ENCODE assay signal across 8 mouse cellular contexts in the genomic region with DNA sequence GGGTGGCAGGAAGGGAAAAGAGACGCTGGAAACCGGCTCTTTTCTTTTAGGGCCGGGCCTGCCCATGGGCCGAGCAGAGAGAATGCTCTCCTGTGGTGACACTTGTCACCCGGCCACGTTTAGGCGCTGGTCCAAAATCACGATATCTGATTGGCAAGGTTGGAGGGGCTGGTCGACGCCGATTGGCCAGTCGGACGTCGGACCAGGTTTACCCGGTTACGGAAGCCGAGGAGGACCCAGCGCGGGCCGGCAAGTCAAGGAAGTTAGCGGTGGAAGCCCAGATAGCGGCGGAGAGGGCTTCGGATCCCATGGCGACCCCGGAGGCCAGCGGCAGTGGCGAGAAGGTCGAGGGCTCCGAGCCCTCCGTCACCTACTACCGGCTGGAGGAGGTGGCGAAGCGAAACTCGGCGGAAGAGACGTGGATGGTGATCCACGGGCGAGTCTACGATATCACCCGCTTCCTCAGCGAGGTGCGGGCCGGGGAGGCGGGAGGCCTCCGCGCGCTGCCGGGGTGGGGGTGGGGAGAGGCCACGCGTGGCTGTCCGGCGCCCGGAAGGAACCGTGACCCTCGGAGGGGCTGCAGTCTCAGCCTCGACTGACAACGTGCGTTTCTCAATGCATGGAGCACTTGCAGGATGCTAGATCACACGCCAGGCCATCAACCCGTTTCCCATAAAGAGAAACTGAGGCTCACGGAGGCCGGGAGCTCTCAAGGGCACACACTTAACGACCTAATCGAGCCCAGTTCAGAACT. TPM values are rescaled to one million over a fixed set of nuclear protein-coding genes. Genes with fewer than 3 reads are reported as not detected.
DNase-seq lines count a peak whose midpoint lies in the region; ATAC-seq lines count a peak whose summit lies in the region.

A gene (plus strand): TSS at position 237 of the 754 bp plus-strand sequence.

- peaks cover 16% of the 10 kb centered on the region for H3K4me1 ChIP-seq in hindbrain, embryonic 15.5 days (replicated peaks)

- H3K36me3 ChIP-seq in hindbrain, embryonic 15.5 days, result peaks cover 20% of the 10 kb centered on the region

- under 1% methylated on average over 65 of the region's 65 CpGs for WGBS in hindbrain, embryonic 15.5 days

- peak within 1 kb of the TSS; percentile 62 for H3K4me2 ChIP-seq in hindbrain, embryonic 15.5 days

- H3K9ac ChIP-seq in hindbrain, embryonic 15.5 days, result peak within 1 kb of the TSS; percentile 82

- peak within 1 kb of the TSS; percentile 81 for H3K27ac ChIP-seq in hindbrain, embryonic 15.5 days (replicated peaks)

- ATAC-seq in hindbrain, embryonic 15.5 days (ENCODE audit: low FRiP score, low read depth), result peak; percentile 96

- no peaks in the 10 kb centered on the region for H3K9me3 ChIP-seq in hindbrain, embryonic 15.5 days

- peak within 1 kb of the TSS; percentile 89 for H3K4me3 ChIP-seq in hindbrain, embryonic 15.5 days

- H3K27me3 ChIP-seq in hindbrain, embryonic 15.5 days, result no peaks in the 10 kb centered on the region

- DNase-seq in R1 (ENCODE audit: low read depth, low spot score), result peak; percentile 96
- DNase-seq in cerebellum, postnatal 25 days, result peak; percentile 98
- DNase-seq in frontal cortex, postnatal 36 days (ENCODE audit: low spot score in 2 of 2), result peak; percentile 94 to 95
- DNase-seq in left cerebral cortex, adult 11 months (ENCODE audit: low spot score), result peak; percentile 87
- peak; percentile 95 to 96 for DNase-seq in lung, postnatal 4 days
- peak; percentile 80 for DNase-seq in retina, postnatal 7 days (ENCODE audit: low read depth, low spot score)
- peak; percentile 91 for DNase-seq in urinary bladder, adult 2 months (ENCODE audit: low spot score)

RNA-seq across cellular contexts. Expression of the gene that starts here (rescaled TPM):
- 99.6 and 103 TPM in 2 replicates for polyA plus RNA-seq in hindbrain, embryonic 15.5 days (2015; fragmentation: Nextera tagmentation; extraction: Ambion mirVana)
- 136 and 138 TPM in 2 replicates for polyA plus RNA-seq in urinary bladder, adult 2 months (2012; rRNA removed)

Comparison
In these comparisons a context has a peak if more than half of its experiments do, and no peak if none do; other contexts are left out.
1. Peak in every context shown above with its lines: DNase-seq, ATAC-seq, H3K4me3 ChIP-seq and H3K27ac ChIP-seq.